Mouse (Mus musculus) frontal cortex, postnatal 36 days (tissue): ENCODE measurements around the gene Msx3.

ENCODE experiments used
- DNase-seq, 2 experiments: peaks; one replicate each; pipeline ENCODE4 v3.0.0; 2022; ENCODE audit warnings: low spot score in 2 of 2

Gene Msx3

GRCm38 (mm10) chr7:140048361-140049114 is at the start of gene Msx3:
Gene Msx3, minus strand, starts transcription at chr7:140049089.
- DNase-seq: no peak

- no peak for DNase-seq
Measured at GRCm38 (mm10) chr7:140098466-140098865, 49.6 kb upstream of the Msx3 start.

DNA sequence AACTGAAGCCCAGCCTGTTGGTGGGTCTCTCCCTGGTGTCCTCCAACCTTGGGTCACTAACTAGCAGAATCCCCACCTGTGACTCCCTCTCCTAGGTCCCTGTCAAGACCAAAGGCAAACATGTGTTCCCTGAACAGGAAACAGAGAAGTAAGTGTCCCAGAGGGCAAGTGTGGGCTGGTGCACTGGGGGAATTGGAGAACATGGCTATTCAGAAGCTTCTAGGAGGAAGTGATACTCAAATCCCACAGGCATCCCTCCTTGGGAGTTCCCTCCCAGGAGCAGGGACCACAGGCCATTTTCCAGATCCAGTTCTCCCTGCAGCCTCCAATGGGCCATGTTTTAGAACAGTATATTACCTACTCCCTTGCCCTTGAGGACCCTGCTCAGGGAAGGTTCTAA is 47.2 kb upstream of the Msx3 start:
- no peak for DNase-seq

DNA sequence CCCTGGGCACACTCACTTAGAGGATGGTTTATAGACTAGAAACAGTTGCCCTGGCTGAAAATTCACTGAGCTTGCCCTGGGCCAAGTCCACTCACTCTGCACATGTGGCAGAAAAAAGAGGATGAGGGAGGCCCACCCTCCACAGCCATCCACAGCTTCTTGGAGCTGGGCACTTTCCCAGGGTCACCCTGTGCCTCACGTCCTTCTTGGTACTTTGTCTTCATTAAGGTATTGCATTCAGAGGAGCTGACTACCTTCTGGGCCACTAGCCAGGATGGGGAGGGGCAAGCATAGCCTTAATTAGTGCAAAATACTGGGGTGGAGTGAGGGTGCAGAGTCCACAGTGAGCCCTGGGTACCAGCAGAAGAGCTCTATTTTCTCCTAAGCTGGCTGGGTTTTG is 46.7 kb upstream of the Msx3 start:
- DNase-seq: no peak

GRCm38 (mm10) chr7:140094954-140095353 is 46.1 kb upstream of the Msx3 start:
- no peak for DNase-seq

GRCm38 (mm10) chr7:140092924-140093528 is 44.1 kb upstream of the Msx3 start, which contains the start of gene Prap1:
Gene Prap1, plus strand, starts transcription at chr7:140093395.
- DNase-seq: no peak

GRCm38 (mm10) chr7:140090601-140091000 is 41.7 kb upstream of the Msx3 start:
- DNase-seq: no peak

DNA sequence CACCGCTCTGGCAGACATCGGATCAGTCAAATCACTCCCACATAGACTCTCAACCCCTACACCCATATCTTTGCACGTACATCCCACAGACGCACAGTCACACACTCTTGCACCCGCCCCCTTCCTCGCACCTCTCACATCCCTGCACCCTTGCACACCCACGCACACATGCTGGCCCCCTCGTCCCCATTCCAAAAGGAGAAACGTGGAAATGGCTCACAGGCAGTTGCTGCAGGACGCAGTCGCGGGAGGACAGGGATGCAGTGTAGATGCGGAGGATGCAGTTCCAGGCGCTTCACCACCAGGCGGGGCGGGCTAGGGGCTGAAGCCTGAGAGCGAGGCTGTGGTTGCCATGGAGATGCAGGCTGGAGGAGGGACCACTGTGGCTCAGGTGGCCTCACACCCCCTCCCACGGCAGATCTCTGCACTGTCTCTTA is 33.4 kb upstream of the Msx3 start, which contains the start of gene Caly:
Gene Caly, minus strand, starts transcription at position 307 of the 437 bp plus-strand sequence.
- peak; percentile 93 to 95 for DNase-seq

- DNase-seq: peak; percentile 56 to 63
Measured at GRCm38 (mm10) chr7:140081408-140082241, 32.7 kb upstream of the Msx3 start.

DNA sequence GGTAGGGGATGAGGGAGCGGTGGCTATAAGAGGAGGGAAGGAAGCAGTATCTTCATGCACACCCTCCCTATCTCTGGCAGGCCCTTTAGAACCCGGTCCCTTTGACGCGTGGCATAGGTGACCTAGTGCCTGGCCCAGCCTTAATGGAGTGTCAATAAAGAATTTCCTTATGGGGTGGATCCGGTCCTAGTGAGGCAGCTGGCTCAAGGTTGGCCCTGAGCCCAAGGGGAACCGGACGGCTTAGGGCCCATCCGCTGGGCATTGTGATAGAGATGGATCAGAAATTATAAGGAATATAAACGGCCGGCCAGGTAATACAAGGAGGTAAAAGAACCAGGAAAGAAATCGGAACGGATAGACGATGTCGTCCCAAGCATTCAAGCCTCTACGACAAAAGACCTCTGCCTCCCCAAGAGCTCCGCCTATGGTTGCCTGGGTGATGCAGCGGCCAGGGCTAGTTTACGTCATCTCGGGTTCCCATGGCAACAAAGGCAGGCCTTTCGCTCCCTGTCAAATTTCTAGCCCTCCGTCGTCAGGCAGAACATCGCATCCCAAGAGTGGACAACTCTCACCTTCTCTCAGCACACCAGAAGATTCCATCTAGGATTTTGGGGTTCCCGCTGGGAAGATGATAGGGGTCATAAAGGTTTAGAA is 31.7 kb upstream of the Msx3 start:
- peak; percentile 88 to 95 for DNase-seq

GRCm38 (mm10) chr7:140078711-140079110 is 29.8 kb upstream of the Msx3 start:
- DNase-seq: peak; percentile 74

- no peak for DNase-seq
Measured at GRCm38 (mm10) chr7:140077698-140078097, 28.8 kb upstream of the Msx3 start.

GRCm38 (mm10) chr7:140070042-140070711 is 21.3 kb upstream of the Msx3 start:
- no peak for DNase-seq

DNA sequence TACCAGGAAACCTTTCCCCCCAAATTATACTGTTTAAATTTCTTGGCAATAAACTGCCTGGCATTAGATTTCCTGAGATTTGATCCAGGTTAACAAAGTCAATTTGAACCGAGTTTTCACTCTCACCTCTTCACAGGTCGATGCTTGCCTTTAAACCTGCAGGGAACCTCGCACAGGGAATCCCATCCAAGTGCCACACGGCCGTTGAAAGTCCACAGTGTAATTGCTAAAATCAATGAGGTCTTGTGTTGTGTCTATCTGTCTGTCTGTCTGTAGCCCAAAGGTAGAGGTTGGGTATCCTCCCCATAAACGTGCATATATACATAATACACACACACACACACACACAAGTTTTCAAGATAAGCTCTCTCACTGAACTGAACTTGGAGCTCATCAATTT is 18.5 kb upstream of the Msx3 start:
- no peak for DNase-seq

- DNase-seq: peak; percentile 74 to 86
Measured at GRCm38 (mm10) chr7:140063092-140063491, 14.2 kb upstream of the Msx3 start.

DNA sequence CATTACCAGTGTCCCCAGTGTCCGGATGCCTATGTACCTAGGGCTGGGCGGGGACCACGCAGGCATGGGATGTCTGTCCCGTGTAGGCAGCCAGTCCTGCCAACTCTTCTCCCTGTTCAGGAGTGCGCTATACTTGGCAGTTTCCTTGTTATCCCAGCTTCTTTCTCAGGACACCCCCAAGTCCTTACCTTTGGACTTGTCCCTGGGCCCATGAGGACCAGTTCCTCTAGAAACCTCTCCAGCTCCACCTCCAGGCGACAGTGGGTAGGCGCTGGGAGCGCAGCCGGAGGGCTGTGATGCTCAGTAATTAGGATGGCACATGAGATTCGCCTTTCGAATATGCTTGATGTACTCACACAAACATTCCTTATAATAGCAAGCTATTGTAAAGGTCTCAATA is 13.4 kb upstream of the Msx3 start:
- peak in 1 of 2 experiments; percentile 32 for DNase-seq

GRCm38 (mm10) chr7:140061832-140062130 is 12.9 kb upstream of the Msx3 start:
- no peak for DNase-seq

DNA sequence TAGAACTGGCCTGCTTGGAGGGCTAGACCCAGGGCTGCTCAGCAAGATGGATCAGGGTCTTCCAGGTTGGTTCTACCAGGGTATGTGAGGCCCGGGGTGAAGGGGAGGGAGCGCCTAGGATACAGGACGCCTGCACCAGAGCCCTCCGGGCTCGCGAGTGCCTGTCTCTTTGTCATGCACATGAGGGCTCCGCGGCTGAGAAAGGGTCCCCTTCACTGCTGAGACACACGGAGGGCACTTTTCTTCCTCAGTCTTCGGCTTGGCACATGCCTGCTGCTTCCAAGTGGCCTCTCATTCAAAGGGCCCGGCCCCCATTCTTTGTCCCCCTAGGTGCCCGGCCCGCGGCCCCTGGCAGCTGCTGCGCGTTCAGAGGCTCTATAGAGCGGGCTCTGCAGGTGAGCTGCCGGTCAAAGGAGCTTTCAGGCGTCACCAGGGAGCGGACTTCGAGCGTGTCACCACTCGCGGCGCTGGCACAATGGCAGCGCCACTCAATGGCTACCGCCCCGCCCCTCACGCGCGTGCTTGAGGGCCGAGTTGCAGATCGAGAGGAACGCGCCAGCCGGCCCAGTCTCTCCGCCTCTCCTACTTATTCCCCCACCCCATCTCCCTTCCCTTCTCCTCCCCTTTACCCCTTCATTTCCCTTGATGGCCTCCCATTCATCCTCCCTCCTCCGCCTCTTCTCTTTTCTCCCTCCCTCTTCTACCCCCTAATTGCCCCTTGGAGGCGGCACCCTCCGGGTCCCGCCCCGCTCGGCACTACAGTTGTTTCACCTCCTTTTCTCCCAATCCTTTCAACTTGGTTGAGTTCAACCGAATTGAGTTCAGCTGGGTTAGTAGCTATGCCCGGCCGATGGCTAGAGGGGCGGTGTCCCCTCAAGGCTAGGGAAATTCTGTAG is 12.3 kb upstream of the Msx3 start:
- DNase-seq: no peak

DNA sequence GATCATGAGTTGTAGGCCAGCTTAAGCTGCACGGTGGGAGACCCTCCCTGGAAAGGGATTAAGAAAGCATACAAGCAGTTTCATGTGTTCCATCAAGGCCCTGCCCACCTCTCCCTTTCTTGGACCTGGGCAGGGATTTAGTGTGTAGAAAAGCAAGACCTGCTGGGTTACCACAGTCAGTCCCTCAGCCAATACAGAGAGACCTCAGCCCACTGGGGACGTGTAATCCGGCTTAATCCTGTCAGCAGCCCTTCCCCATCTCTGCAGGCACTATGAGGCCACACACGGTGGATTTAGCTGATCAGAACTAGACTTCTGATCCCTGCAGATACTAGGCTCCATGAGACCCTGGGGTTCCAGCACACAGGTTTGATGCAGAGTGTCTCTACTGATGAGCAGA is 10.7 kb upstream of the Msx3 start:
- DNase-seq: no peak

GRCm38 (mm10) chr7:140058528-140058927 is 9.6 kb upstream of the Msx3 start:
- DNase-seq: no peak
